35 mouse cellular contexts compared by ENCODE assay signal in the genomic region with DNA sequence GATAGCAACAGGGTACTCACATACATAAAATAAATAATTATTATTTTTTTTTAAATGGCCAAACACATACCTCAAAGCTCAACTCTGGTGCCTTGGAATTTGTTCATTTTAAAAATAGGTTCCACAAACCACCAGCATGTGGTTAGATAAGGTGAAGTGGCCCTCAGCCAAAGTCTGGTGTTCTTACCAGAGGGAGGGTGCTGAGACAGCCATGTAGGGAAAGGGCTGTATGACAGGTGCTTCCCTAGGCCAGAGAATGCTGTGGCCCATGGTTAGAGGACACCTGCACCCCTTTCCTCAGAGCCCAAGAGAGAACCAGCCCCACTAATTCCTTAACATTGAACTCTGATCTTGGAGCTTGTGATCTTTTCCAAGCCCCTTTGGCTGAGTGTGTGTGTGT. TPM values are rescaled to one million over a fixed set of nuclear protein-coding genes. Genes with fewer than 3 reads are reported as not detected.
"Had no signal": no experiment of that assay in that cellular context is flagged by ENCODE, and none has a peak within 500 bp of the region (broad histone marks: within the 10 kb centered on the region; RNA-seq: fewer than 3 reads in every experiment).

No protein-coding gene starts in this region.

- H3K36me3 ChIP-seq: heart, embryonic 15.5 days; limb, embryonic 13.5 days; limb, embryonic 15.5 days; liver, embryonic 12.5 days had no signal

- H3K4me1 ChIP-seq: hindbrain, embryonic 13.5 days; hindbrain, embryonic 15.5 days; limb, embryonic 13.5 days; limb, embryonic 15.5 days; liver, embryonic 12.5 days had no signal

- H3K9me3 ChIP-seq: heart, embryonic 13.5 days; heart, embryonic 15.5 days; hindbrain, embryonic 13.5 days; hindbrain, embryonic 15.5 days; limb, embryonic 13.5 days; limb, embryonic 15.5 days; liver, embryonic 12.5 days had no signal

- ATAC-seq: hindbrain, postnatal 0 days; intestine, embryonic 16.5 days; liver, embryonic 12.5 days had no signal

- H3K9ac ChIP-seq: heart, embryonic 13.5 days; heart, embryonic 15.5 days; hindbrain, embryonic 13.5 days; hindbrain, embryonic 15.5 days; limb, embryonic 13.5 days; limb, embryonic 15.5 days; liver, embryonic 12.5 days; liver, embryonic 14.5 days had no signal

- H3K27me3 ChIP-seq: heart, embryonic 15.5 days; hindbrain, embryonic 13.5 days; hindbrain, embryonic 15.5 days; limb, embryonic 15.5 days; liver, embryonic 12.5 days had no signal

- H3K4me3 ChIP-seq: gastrocnemius, adult 2 months; heart, adult 2 months; heart, embryonic 13.5 days; heart, embryonic 15.5 days; hindbrain, embryonic 13.5 days; hindbrain, embryonic 15.5 days; limb, embryonic 13.5 days; limb, embryonic 15.5 days; liver, embryonic 12.5 days had no signal

- H3K27ac ChIP-seq: gastrocnemius, adult 2 months; heart, adult 2 months; heart, embryonic 13.5 days; heart, embryonic 15.5 days; hindbrain, embryonic 13.5 days; hindbrain, embryonic 15.5 days; hindbrain, postnatal 0 days; limb, embryonic 13.5 days; limb, embryonic 15.5 days; liver, embryonic 12.5 days; liver, embryonic 14.5 days had no signal

- DNase-seq: gastrocnemius, adult 2 months; gastrocnemius, postnatal 10 days; gastrocnemius, postnatal 25 days; heart, adult 2 months; heart, postnatal 14 days; heart, postnatal 36 days; kidney, adult 18-20 months; kidney, adult 8-10 months; kidney, postnatal 10 days; kidney, postnatal 25 days; kidney, postnatal 4 days; layer of hippocampus, adult 9-11 months; layer of hippocampus, postnatal 36 days; left cerebral cortex, postnatal 4 days had no signal

RNA-seq across cellular contexts. Expression of gene Birc7, which starts 11.4 kb away (rescaled TPM):
- total RNA-seq: gastrocnemius, adult 2 months; gastrocnemius, postnatal 10 days; gastrocnemius, postnatal 25 days; gastrocnemius, postnatal 4 days; granulocyte monocyte progenitor cell, adult 5-6 weeks; heart, adult 2 months; heart, postnatal 14 days; heart, postnatal 36 days; hindbrain, postnatal 0 days; layer of hippocampus, postnatal 14 days; left cerebral cortex, adult 18-20 months; left cerebral cortex, adult 8-10 months; left cerebral cortex, postnatal 10 days; left cerebral cortex, postnatal 25 days; left cerebral cortex, postnatal 4 days; liver, adult 2 months had no signal
- polyA plus RNA-seq: heart, adult 2 months; heart, embryonic 15.5 days; kidney, embryonic 14.5 days; kidney, embryonic 16.5 days; limb, embryonic 11.5 days; limb, embryonic 13.5 days; limb, embryonic 15.5 days; liver, adult 2 months; liver, embryonic 12.5 days; liver, embryonic 14.5 days had no signal

RNA-seq across cellular contexts. Expression of gene Nkain4, which starts 14.3 kb away (rescaled TPM):
- total RNA-seq: granulocyte monocyte progenitor cell, adult 5-6 weeks had no signal
